Mouse (Mus musculus): ENCODE results near the gene Il12rb1.

- no peak for TF ChIP-seq CTCF (IDR thresholded peaks at IDR 0.05)
- TF ChIP-seq EP300 (IDR thresholded peaks at IDR 0.05) = no peak
These were observed 945 bp upstream of the Il12rb1 start for GRCm38 (mm10) chr8:70807304-70807703.

Data from lung, postnatal 0 days (tissue).